Mouse (Mus musculus) kidney, embryonic 16.5 days (tissue): ENCODE measurements around the gene Ccdc115. TPM values are rescaled to one million over a fixed set of nuclear protein-coding genes. Genes with fewer than 3 reads are reported as not detected.
A peak's percentile ranks its signal among the peaks of the same experiment; 100 is the strongest.

Experiments used
- microRNA-seq: library from miRNA; unstranded; fragments of <30 nt; microRNA quantifications from one replicate; pipeline ENCODE4, GENCODE M21; 2016
- polyA plus RNA-seq: library from polyadenylated mRNA; unstranded; fragments of >200 nt; fragmentation: Nextera tagmentation; extraction: Ambion mirVana; gene quantifications from 2 replicates; pipeline ENCODE4 v1.2.1, GENCODE M21; 2015

The Ccdc115 gene
- polyA plus RNA-seq, 1 experiment from 2014 or later, result 59.2 TPM

Small RNA genes within 50 kb of the gene (microRNA-seq; reads per million reads assigned to microRNA genes)
- gene Mir5103, result 3.3 reads per million, percentile 15 among the genes with 10 or more reads in this experiment

Other genes starting within 250 kb of the Ccdc115 start
- gene Imp4, start 179 bp upstream of the Ccdc115 start, polyA plus RNA-seq, result 99.9 and 105 TPM in 2 replicates
- 20.3 and 21.5 TPM in 2 replicates for gene Ptpn18, start 20.1 kb upstream of the Ccdc115 start, polyA plus RNA-seq
- gene Prss39, start 58.7 kb upstream of the Ccdc115 start, polyA plus RNA-seq, result not detected in 2 replicates
- 0.15 TPM in 1 of 2 replicates, not detected in the other for gene Cfc1, start 96.0 kb upstream of the Ccdc115 start, polyA plus RNA-seq
- not detected in 2 replicates for gene Prss40, start 121.3 kb upstream of the Ccdc115 start, polyA plus RNA-seq
- gene Amer3, start 140.0 kb upstream of the Ccdc115 start, polyA plus RNA-seq, result 0.07 and 0.18 TPM in 2 replicates